Mouse (Mus musculus) hindbrain, embryonic 15.5 days (tissue): Measurements from ENCODE around the gene Gm43518. TPM values are rescaled to one million over a fixed set of nuclear protein-coding genes. Genes with fewer than 3 reads are reported as not detected.

Source experiments
- ATAC-seq: fragments of 200-750 bp; cut with Nextera tagmentation; 2 replicates; pipeline ENCODE4 v1.8.0; 2017; ENCODE audit warnings: low read depth, moderate number of reproducible peaks, moderate TSS enrichment; ENCODE audit not compliant: low FRiP score
- H3K27ac ChIP-seq: fragments of 300-500 bp; sonication (generic); replicated peaks from 2 replicates; pipeline ENCODE4 v1.5.1; 2015; ENCODE audit warnings: mild to moderate bottlenecking, inconsistent platforms
- H3K27me3 ChIP-seq: fragments of 300-500 bp; sonication (generic); 2 replicates; pipeline ENCODE4 v1.6.1; 2015; ENCODE audit warnings: control low read depth, inconsistent platforms
- H3K36me3 ChIP-seq: fragments of 300-500 bp; sonication (generic); 2 replicates; pipeline ENCODE4 v1.6.1; 2015; ENCODE audit warnings: control low read depth, inconsistent platforms
- H3K4me1 ChIP-seq: fragments of 300-500 bp; sonication (generic); replicated peaks from 2 replicates; pipeline ENCODE4 v1.6.1; 2015; ENCODE audit warnings: control low read depth, inconsistent platforms
- H3K4me2 ChIP-seq: fragments of 300-500 bp; sonication (generic); 2 replicates; pipeline ENCODE4 v1.6.1; 2015; ENCODE audit warnings: moderate library complexity, mild to moderate bottlenecking, inconsistent platforms
- H3K4me3 ChIP-seq: fragments of 300-500 bp; sonication (generic); 2 replicates; pipeline ENCODE4 v1.5.1; 2015; ENCODE audit warnings: mild to moderate bottlenecking, inconsistent platforms
- H3K9ac ChIP-seq: fragments of 300-500 bp; sonication (generic); 2 replicates; pipeline ENCODE4 v1.6.1; 2015; ENCODE audit warnings: inconsistent platforms
- H3K9me3 ChIP-seq: fragments of 300-500 bp; sonication (generic); 2 replicates; pipeline ENCODE4 v1.6.1; 2016; ENCODE audit warnings: control low read depth, inconsistent platforms
- WGBS: fragments of 180-500 bp; shearing (Covaris S2); methylation state at CpG from one replicate; pipeline ENCODE4 v1.1.7; 2015; 5-methylcytosine and 5-hydroxymethylcytosine counted together
- polyA plus RNA-seq: library from polyadenylated mRNA; unstranded; fragments of >200 nt; fragmentation: Nextera tagmentation; extraction: Ambion mirVana; gene quantifications from 2 replicates; pipeline ENCODE4 v1.2.1, GENCODE M21; 2015

Gene Gm43518
- polyA plus RNA-seq, 1 experiment from 2014 or later: 4.2 TPM

DNA sequence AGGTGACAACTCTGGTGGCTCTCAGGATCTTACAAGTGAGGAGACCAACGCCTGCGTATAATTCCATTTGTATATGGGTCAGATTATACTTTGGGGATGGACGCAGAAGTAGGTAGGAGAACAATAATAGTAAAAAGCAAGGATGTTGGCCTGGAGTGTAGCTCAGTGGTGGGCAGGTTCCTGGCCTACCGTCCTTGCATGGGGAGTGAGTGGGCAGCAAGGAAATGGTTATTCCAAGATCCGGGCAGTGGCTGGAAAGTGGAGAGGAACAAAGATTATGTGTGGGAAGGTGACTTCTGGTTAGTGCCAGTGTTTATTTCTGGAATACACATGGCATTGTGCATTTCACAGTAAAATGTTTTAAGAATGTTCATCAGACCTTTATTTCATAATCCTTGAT is 8.7 kb downstream of the Gm43518 start:
- Histone ChIP-seq H3K9ac (no peak overlapping the region), H3K27ac (no peak overlapping the region), H3K9me3 (no peaks in the 10 kb centered on the region), H3K36me3 (no peaks in the 10 kb centered on the region), H3K4me3 (no peak overlapping the region), H3K4me1 (peaks cover 8% of the 10 kb centered on the region), H3K4me2 (no peak overlapping the region), H3K27me3 (no peaks in the 10 kb centered on the region)
- ATAC-seq: no peak
- WGBS: 87% methylated on average over 5 of the region's 5 CpGs

DNA sequence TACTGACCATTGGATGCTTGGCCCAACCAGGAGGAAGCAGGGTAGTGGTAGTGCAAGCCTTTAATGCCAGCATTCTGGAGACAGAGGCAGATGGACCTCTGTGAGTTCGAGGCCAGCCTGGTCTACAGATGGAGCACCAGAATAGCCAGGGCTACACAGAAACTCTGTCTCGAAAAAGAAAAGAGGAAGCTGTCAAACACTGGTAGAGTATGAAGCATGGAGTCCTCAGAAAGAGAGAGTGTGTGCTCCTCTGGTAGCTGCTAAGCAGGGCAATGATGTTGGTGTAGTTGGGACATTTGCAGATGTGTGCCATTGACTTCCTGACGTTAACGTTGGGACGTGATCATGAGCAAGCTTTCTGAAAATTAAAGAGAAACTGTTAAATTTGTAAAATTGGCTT is 11.3 kb downstream of the Gm43518 start:
- Histone ChIP-seq H3K9me3 (no peaks in the 10 kb centered on the region), H3K36me3 (no peaks in the 10 kb centered on the region), H3K4me3 (no peak overlapping the region), H3K27ac (no peak overlapping the region), H3K9ac (no peak overlapping the region), H3K27me3 (no peaks in the 10 kb centered on the region), H3K4me2 (no peak overlapping the region), H3K4me1 (no peaks in the 10 kb centered on the region)
- no peak for ATAC-seq
- WGBS: 91% methylated on average over 5 of the region's 5 CpGs

DNA sequence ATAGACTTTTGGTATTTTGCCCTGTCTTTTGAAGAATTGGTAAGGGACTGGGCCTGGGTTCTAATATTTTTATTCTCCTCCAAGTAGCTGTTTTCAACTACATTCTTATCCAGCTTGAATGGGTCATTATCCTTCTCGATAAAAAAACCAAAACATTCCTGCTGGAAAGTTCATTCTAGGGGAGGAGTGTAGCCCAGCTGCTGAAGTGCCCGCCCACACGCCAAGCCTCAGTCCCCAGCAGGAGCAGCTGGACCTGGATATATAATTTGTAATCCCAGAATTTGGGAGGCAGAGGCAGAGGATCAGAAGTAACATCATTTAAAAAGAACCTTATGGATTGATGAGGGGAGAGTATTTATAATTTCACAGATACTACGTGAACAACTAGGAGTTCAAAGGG is 19.3 kb downstream of the Gm43518 start:
- no peaks in the 10 kb centered on the region for H3K4me1 ChIP-seq
- no peak overlapping the region for H3K9ac ChIP-seq
- no peaks in the 10 kb centered on the region for H3K27me3 ChIP-seq
- ATAC-seq: no peak
- no peak overlapping the region for H3K4me3 ChIP-seq
- H3K9me3 ChIP-seq: no peaks in the 10 kb centered on the region
- H3K36me3 ChIP-seq: no peaks in the 10 kb centered on the region
- H3K27ac ChIP-seq: no peak overlapping the region
- WGBS: 70% methylated on average over 4 of the region's 4 CpGs
- no peak overlapping the region for H3K4me2 ChIP-seq

DNA sequence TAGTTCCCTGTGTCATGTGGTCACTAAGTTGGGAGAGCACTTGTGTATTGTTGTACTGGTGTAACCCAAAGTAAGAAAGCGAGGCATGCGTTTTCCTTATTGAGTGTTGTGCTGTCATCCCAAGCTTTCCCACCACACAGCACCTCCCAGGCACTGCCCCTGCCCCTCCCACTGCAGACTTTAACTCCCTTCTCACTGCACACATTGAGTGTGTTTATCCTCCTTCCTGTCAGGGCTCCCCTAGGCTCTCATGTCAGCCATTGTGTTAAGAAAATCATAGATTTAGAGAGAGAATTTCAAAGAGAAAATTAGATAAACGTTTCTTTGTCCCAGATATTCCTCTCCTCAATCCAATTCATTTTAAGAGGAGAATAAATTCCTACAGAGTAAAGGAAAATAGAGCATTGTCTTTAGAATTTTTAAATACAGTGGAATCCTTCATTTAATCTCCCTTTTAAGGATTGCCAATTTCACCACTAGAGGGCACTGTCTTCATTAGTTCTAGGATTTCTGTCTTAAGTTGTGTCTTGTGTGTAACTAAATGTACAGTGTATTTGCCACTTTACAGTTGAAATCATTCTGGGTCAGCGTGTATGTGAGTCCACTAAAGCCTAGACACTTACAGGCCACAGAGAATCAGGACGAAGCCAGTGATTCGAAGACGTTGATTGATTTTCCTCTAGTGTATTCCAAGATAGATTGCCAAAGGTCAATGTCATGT is 20.0 kb downstream of the Gm43518 start:
- Histone ChIP-seq H3K4me1 (no peaks in the 10 kb centered on the region), H3K4me3 (no peak overlapping the region)
- no peak for ATAC-seq

DNA sequence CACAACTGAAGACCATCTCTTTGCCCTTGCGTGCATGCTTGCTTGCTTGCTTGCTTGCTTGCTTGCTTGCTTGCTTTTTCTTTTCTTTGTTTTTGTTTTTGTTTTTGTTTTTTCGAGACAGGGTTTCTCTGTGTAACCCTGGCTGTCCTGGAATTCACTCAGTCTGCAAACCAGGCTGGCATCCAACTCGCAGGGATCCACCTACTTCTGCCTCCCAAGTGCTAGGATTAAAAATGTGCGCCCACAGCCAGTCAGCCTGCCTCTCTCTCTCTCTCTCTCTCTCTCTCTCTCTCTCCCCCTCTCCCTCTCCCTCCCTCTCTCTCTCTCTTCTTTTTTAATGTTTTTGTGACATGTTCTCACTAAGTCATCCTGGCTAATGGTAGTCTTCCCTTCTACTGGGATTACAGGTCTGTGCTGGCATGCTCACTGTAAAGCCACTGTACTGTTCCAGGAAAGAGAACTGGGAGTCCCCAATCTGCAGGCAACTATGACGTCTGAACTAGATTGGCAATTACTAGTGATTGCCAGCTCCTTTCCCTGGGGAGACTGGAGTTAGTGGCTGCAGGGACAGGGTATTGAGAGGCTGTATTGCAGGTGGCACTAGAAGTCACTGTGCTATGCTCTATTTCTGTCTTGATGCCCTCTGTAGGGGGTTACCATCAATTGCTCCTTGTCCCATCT is 25.3 kb downstream of the Gm43518 start:
- ATAC-seq: no peak
- Histone ChIP-seq H3K9ac (no peak overlapping the region), H3K27me3 (no peaks in the 10 kb centered on the region), H3K4me3 (no peak overlapping the region), H3K4me1 (no peaks in the 10 kb centered on the region), H3K27ac (no peak overlapping the region), H3K9me3 (no peaks in the 10 kb centered on the region), H3K36me3 (no peaks in the 10 kb centered on the region), H3K4me2 (no peak overlapping the region)
- WGBS: 64% methylated on average over 5 of the region's 5 CpGs

More for the DNA sequence above, 20.0 kb downstream of the Gm43518 start:
- Histone ChIP-seq H3K27ac (no peak overlapping the region), H3K9ac (no peak overlapping the region), H3K36me3 (no peaks in the 10 kb centered on the region), H3K27me3 (no peaks in the 10 kb centered on the region), H3K9me3 (no peaks in the 10 kb centered on the region), H3K4me2 (no peak overlapping the region)
- 53% methylated on average over 7 of the region's 7 CpGs for WGBS

DNA sequence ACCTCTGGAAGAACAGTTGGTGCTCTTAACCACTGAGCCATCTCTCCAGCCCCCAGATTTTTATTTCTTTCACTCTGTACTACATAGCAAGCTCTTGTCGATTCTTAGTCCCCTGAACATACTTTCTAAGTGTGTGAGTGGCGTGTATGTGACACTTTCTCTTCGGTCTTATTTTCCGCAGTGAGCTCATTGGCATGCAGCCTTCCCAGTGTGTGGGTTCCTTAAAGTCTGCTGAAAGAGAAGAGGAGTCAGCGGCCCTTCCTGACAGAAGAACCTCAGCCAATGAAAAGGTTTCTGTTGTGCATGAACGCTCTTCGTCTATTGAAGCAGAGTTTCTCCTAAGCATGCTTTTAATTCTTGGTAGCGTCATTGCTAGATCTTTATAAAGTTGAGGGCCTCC is 30.0 kb downstream of the Gm43518 start:
- no peaks in the 10 kb centered on the region for H3K36me3 ChIP-seq
- no peaks in the 10 kb centered on the region for H3K27me3 ChIP-seq
- no peak overlapping the region for H3K4me2 ChIP-seq
- no peaks in the 10 kb centered on the region for H3K9me3 ChIP-seq
- H3K4me3 ChIP-seq: no peak overlapping the region
- WGBS: 81% methylated on average over 8 of the region's 8 CpGs
- H3K27ac ChIP-seq: no peak overlapping the region
- H3K9ac ChIP-seq: no peak overlapping the region
- H3K4me1 ChIP-seq: no peaks in the 10 kb centered on the region
- no peak for ATAC-seq

DNA sequence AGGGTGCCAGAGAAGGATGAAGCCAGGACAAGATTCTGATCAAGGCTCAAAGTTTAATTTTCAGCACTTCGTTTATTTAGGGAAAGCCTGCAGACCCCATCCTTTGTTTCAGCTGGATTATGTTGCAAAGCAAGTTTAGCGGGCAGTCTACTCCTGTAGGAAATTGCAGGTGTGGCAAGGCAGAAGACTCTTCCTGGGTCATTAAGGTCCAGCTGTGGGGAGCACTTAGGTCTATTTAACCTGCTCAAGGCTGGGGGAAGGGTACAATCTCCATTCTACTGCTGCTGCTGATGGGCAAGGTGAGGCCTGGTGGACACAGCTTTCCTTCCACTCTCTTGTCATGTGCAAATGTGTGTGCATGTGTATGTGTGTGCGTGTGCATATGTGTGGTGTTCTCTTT is 31.8 kb downstream of the Gm43518 start:
- Histone ChIP-seq H3K27me3 (no peaks in the 10 kb centered on the region), H3K27ac (no peak overlapping the region), H3K36me3 (no peaks in the 10 kb centered on the region), H3K4me3 (no peak overlapping the region), H3K9ac (no peak overlapping the region), H3K4me2 (no peak overlapping the region), H3K9me3 (no peaks in the 10 kb centered on the region), H3K4me1 (no peaks in the 10 kb centered on the region)
- no peak for ATAC-seq
- 87% methylated on average over 3 of the region's 3 CpGs for WGBS

DNA sequence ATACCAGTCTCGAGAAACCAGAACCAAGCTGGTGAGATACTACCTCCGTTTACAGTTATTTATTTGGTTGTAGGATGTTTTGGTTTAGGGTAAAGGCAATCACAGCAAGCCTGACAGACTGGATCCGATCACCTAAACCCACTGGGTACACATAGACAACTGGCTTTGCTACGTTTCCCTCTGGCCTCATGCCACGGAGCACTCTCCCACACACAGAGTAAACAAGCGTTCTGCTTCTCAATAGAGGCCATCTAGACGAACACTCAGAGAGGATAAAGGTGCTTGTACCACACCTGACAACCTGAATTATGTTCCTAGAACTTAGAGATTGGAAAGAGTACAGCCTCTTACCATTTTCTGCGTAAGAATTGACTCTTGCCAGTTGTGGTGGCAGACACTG is 32.9 kb downstream of the Gm43518 start:
- no peak overlapping the region for H3K4me2 ChIP-seq
- no peak overlapping the region for H3K27ac ChIP-seq
- ATAC-seq: no peak
- no peak overlapping the region for H3K4me3 ChIP-seq
- no peaks in the 10 kb centered on the region for H3K27me3 ChIP-seq
- H3K4me1 ChIP-seq: no peaks in the 10 kb centered on the region
- H3K9me3 ChIP-seq: no peaks in the 10 kb centered on the region
- no peak overlapping the region for H3K9ac ChIP-seq
- H3K36me3 ChIP-seq: no peaks in the 10 kb centered on the region
- WGBS: 75% methylated on average over 8 of the region's 8 CpGs

DNA sequence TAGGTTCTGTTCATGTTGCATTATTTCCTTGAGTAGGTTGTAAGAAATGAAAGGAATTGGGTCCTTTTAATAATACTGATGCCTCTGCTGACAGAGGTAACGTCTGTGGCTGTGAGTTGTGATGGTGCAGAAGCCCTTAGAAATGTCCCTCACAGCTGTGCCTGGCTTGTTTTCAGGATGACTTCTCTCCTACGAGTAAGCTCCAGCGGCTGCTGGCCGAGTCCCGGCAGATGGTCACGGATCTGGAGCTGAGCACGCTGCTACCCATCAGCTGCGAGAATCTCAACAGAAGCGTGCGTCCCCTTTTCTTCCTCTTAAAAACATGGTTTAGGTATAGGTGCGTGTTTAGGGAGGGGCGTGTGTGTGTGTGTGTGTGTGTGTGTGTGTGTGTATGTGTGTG is 33.8 kb downstream of the Gm43518 start:
- Histone ChIP-seq H3K27me3 (no peaks in the 10 kb centered on the region), H3K4me1 (no peaks in the 10 kb centered on the region), H3K4me2 (no peak overlapping the region), H3K9ac (no peak overlapping the region), H3K9me3 (no peaks in the 10 kb centered on the region), H3K4me3 (no peak overlapping the region), H3K36me3 (no peaks in the 10 kb centered on the region), H3K27ac (no peak overlapping the region)
- WGBS: 81% methylated on average over 12 of the region's 12 CpGs
- ATAC-seq: no peak

DNA sequence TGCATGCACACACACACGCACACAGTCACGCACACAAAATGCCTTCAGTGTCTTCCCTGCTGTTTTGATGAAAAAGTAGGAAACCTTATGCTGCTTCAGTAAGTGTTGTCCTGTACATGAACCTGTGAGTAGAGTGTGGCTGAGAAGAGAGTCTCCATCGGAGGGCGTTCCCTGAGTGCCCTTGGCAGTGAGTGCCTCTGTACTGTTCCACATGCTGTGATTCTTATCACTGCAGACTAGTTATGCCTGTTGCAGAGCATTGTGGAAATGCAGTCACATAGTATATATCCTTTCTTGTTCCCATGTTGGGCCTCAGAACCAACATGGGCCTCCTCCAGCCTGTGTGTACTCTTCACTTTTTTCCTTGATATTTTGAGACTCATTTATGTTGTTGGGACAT is 37.0 kb downstream of the Gm43518 start:
- H3K4me3 ChIP-seq: no peak overlapping the region
- no peak overlapping the region for H3K9ac ChIP-seq
- no peaks in the 10 kb centered on the region for H3K9me3 ChIP-seq
- no peak overlapping the region for H3K4me2 ChIP-seq
- no peaks in the 10 kb centered on the region for H3K27me3 ChIP-seq
- H3K4me1 ChIP-seq: no peaks in the 10 kb centered on the region
- no peaks in the 10 kb centered on the region for H3K36me3 ChIP-seq
- H3K27ac ChIP-seq: no peak overlapping the region
- WGBS: 94% methylated on average over 4 of the region's 4 CpGs
- ATAC-seq: no peak

DNA sequence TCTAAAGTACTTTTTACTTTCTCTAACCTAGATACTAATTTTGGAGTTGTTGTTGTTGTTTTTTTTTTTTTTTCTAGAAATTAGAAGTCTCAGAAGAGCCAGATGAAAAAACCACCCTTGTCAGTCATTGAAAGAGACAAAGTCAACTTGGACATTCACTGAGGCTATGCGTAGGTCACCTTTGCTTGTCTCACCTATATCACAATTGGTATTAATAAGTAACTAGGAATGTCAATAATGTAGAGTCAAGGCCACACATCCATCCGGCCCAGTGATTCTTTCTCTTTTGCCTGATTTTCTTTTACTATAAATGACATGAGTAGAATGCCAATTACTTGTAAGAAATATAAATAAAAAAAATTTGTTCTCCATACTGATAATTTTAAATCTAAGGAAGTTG is 39.5 kb downstream of the Gm43518 start:
- 89% methylated on average over 2 of the region's 2 CpGs for WGBS
- Histone ChIP-seq H3K27ac (no peak overlapping the region), H3K9me3 (no peaks in the 10 kb centered on the region), H3K4me3 (no peak overlapping the region), H3K9ac (no peak overlapping the region), H3K27me3 (no peaks in the 10 kb centered on the region), H3K36me3 (no peaks in the 10 kb centered on the region), H3K4me2 (no peak overlapping the region), H3K4me1 (no peaks in the 10 kb centered on the region)
- ATAC-seq: no peak

DNA sequence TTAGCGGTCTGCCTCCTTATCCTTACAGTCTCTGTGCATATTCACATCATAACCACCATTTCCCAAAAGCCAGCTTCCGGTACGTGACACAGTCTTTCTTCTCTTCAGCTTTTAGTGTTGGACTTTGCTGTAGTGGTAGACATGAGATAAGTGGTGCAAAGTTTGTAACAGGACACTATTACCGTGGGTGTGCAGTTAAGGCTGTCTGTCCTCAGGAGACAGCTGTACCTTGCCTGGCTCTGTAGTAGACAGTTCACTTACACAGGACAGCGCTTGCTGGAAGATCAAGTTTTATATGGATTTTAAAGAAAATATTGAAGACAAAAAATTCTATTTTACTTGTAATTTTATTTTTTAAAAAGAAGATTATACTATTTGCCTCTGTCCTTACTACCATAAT is 41.2 kb downstream of the Gm43518 start:
- H3K4me1 ChIP-seq: no peaks in the 10 kb centered on the region; the same call in 1 of the 2 replicates
- no peaks in the 10 kb centered on the region for H3K9me3 ChIP-seq
- H3K27ac ChIP-seq: no peak overlapping the region
- no peaks in the 10 kb centered on the region for H3K27me3 ChIP-seq
- no peak overlapping the region for H3K4me3 ChIP-seq
- no peak for ATAC-seq
- no peak overlapping the region for H3K9ac ChIP-seq
- 92% methylated on average over 5 of the region's 5 CpGs for WGBS
- no peak overlapping the region for H3K4me2 ChIP-seq
- no peaks in the 10 kb centered on the region for H3K36me3 ChIP-seq

DNA sequence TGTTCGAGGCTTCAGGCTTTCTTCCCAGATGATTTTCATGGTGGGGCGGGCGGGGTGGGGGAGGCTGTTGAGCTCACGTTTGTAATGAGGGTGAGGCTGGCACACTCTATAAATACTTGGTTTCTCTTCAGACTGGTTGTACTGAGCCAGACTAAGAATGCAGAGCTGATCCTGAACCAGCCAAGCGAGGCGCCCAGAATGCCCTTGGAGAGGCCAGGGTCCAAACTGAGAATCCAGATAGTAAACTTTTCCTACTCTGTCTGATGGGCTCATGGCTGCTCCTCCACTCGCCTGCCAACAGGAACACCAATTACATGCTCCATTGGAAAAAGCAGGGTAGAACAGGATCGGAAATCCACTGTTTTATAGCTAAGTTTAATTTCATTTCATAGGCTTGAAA is 42.0 kb downstream of the Gm43518 start:
- H3K27ac ChIP-seq: no peak overlapping the region
- H3K4me2 ChIP-seq: no peak overlapping the region
- ATAC-seq: no peak

More for the DNA sequence above, 42.0 kb downstream of the Gm43518 start:
- Histone ChIP-seq H3K36me3 (no peaks in the 10 kb centered on the region), H3K9me3 (no peaks in the 10 kb centered on the region), H3K9ac (no peak overlapping the region), H3K27me3 (no peaks in the 10 kb centered on the region), H3K4me3 (no peak overlapping the region), H3K4me1 (no peaks in the 10 kb centered on the region; the same call in 1 of the 2 replicates)
- 66% methylated on average over 8 of the region's 8 CpGs for WGBS
